Mouse (Mus musculus) neural tube, embryonic 13.5 days (tissue): ENCODE data around the gene Rbm39. TPM values are rescaled to one million over a fixed set of nuclear protein-coding genes. Genes with fewer than 3 reads are reported as not detected.

Experiments used
- ATAC-seq: fragments of 200-750 bp; cut with Nextera tagmentation; 2 replicates; pipeline ENCODE4 v1.8.0; 2017; ENCODE audit warnings: low read depth, mild to moderate bottlenecking, moderate TSS enrichment, moderate library complexity
- H3K27ac ChIP-seq: fragments of 300-500 bp; sonication (generic); replicated peaks from 2 replicates; pipeline ENCODE4 v1.5.1; 2015; ENCODE audit warnings: moderate library complexity, mild to moderate bottlenecking, inconsistent platforms
- H3K27me3 ChIP-seq: fragments of 300-500 bp; sonication (generic); 2 replicates; pipeline ENCODE4 v1.6.1; 2015; ENCODE audit warnings: mild to moderate bottlenecking, inconsistent platforms
- H3K36me3 ChIP-seq: fragments of 300-500 bp; sonication (generic); 2 replicates; pipeline ENCODE4 v1.6.1; 2015; ENCODE audit warnings: mild to moderate bottlenecking, inconsistent platforms
- H3K4me1 ChIP-seq: fragments of 300-500 bp; sonication (generic); replicated peaks from 2 replicates; pipeline ENCODE4 v1.6.1; 2015; ENCODE audit warnings: inconsistent platforms
- H3K4me2 ChIP-seq: fragments of 300-500 bp; sonication (generic); 2 replicates; pipeline ENCODE4 v1.6.1; 2015; ENCODE audit warnings: inconsistent platforms, mild to moderate bottlenecking, moderate library complexity
- H3K4me3 ChIP-seq: fragments of 300-500 bp; sonication (generic); 2 replicates; pipeline ENCODE4 v1.5.1; 2015; ENCODE audit warnings: mild to moderate bottlenecking, inconsistent platforms
- H3K9ac ChIP-seq: fragments of 300-500 bp; sonication (generic); 2 replicates; pipeline ENCODE4 v1.6.1; 2015; ENCODE audit warnings: moderate library complexity, mild to moderate bottlenecking, inconsistent platforms
- H3K9me3 ChIP-seq: fragments of 300-500 bp; sonication (generic); 2 replicates; pipeline ENCODE4 v1.6.1; 2016; ENCODE audit warnings: inconsistent platforms
- WGBS: fragments of 180-500 bp; shearing (Covaris S2); methylation state at CpG from one replicate; pipeline ENCODE4 v1.1.7; 2015; 5-methylcytosine and 5-hydroxymethylcytosine counted together
- polyA plus RNA-seq: library from polyadenylated mRNA; unstranded; fragments of >200 nt; fragmentation: Nextera tagmentation; extraction: Ambion mirVana; gene quantifications from 2 replicates; pipeline ENCODE4 v1.2.1, GENCODE M21; 2015

The Rbm39 gene
- polyA plus RNA-seq, 1 experiment from 2014 or later, result 509 TPM

DNA sequence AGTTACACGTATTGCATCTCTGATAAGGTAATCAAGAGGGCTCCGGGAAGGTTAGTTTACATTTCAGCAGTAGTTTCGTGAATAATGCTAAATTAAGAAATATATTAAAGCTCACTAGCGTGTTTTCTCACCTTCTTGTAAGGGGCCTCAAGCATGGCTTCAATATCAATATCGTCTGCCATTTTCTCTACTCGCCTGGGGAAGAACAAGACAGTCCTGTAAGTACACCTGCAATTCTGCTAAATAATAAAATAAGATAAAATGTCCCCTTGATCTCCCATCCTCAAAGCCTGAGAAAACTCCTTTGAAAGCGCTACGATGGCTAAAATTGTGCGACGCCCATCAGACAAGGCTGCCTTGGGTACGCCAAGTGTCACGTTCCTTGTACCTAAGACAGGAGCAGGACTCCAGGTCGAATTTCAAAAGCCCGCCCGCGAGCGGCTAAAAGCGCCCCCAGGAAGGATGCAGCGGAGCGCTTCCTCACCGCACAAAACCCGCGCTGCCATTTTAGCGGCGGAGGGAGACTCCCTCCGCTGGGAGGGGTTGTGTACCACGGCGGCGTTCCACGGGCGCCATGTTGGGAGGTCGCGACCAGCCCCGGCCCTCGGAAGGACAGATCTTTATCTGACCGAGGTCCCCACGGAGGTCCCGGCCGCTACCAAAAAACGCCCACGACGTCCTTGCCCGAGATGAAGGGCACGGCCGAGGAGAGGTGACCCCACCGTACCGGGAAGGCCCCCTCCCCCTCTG lies 817 bp downstream of the Rbm39 start:
- H3K9ac ChIP-seq, result peak overlapping the region; percentile 100
- peak; percentile 47 for ATAC-seq
- peaks cover 29% of the 10 kb centered on the region for H3K36me3 ChIP-seq
- H3K9me3 ChIP-seq, result no peaks in the 10 kb centered on the region
- H3K4me1 ChIP-seq, result peaks cover 45% of the 10 kb centered on the region
- H3K4me2 ChIP-seq, result peak overlapping the region; percentile 95
- H3K27me3 ChIP-seq, result no peaks in the 10 kb centered on the region
- peak overlapping the region; percentile 99 for H3K27ac ChIP-seq
- peak overlapping the region; percentile 99 for H3K4me3 ChIP-seq
- 1% methylated on average over 47 of the region's 47 CpGs for WGBS

DNA sequence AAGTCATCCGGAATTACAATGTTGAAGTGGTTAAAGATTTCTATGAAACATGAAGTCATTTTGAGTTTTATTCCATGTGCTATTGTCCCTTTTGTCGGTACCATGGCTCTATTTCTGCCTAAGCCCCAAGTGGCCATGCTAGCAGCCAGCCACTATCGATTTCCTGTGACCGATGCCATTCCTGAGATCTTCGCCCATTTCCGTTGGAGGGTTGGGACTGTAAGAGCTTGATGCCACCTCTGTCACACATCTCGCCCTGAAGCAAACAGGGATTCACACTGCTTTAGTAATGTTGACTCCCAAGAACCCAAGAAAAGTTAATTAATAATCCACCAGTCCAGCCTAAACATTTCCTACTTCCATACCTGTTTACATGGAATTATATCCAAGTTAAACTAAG lies 2.4 kb downstream of the Rbm39 start:
- Histone ChIP-seq H3K4me1 (peaks cover 49% of the 10 kb centered on the region), H3K9me3 (no peaks in the 10 kb centered on the region), H3K9ac (no peak overlapping the region), H3K27ac (no peak overlapping the region), H3K27me3 (no peaks in the 10 kb centered on the region), H3K36me3 (peaks cover 41% of the 10 kb centered on the region), H3K4me2 (peak overlapping the region; percentile 95), H3K4me3 (peak overlapping the region; percentile 99)
- ATAC-seq, result no peak
- 78% methylated on average over 7 of the region's 7 CpGs for WGBS

- no peak overlapping the region for H3K4me3 ChIP-seq
- H3K36me3 ChIP-seq, result peaks cover 47% of the 10 kb centered on the region
- 91% methylated on average over 6 of the region's 6 CpGs for WGBS
- no peak overlapping the region for H3K9ac ChIP-seq
- peaks cover 49% of the 10 kb centered on the region for H3K4me1 ChIP-seq
- H3K4me2 ChIP-seq, result peak overlapping the region; percentile 22; the same call in 1 of the 2 replicates
- no peaks in the 10 kb centered on the region for H3K27me3 ChIP-seq
- H3K27ac ChIP-seq, result no peak overlapping the region
- ATAC-seq, result no peak
- H3K9me3 ChIP-seq, result no peaks in the 10 kb centered on the region
Observed at GRCm38 (mm10) chr2:156177079-156177478, 3.0 kb downstream of the Rbm39 start.

DNA sequence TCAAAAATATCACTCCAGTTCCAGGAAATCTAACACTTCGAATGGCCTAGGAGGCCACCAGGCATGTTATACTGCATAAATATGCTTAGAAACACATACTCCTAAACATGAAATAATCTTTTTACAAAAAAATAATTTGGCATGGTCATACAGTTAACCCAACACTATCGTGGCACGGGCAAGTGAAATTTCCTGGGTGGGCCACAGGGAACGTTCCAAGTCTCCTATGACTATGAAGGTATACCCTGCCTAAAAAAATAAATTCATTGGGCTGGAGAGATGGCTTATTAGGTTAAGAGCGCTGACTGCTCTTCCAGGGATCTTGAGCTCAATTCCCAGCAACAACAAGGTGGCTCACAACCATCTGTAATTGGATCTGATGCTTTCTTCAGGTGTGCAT lies 13.5 kb downstream of the Rbm39 start:
- Histone ChIP-seq H3K4me3 (no peak overlapping the region), H3K9ac (no peak overlapping the region), H3K4me2 (no peak overlapping the region), H3K4me1 (no peaks in the 10 kb centered on the region), H3K36me3 (peaks cover 88% of the 10 kb centered on the region), H3K27ac (no peak overlapping the region), H3K9me3 (no peaks in the 10 kb centered on the region), H3K27me3 (no peaks in the 10 kb centered on the region)
- no peak for ATAC-seq
- WGBS, result 95% methylated on average over 5 of the region's 5 CpGs

DNA sequence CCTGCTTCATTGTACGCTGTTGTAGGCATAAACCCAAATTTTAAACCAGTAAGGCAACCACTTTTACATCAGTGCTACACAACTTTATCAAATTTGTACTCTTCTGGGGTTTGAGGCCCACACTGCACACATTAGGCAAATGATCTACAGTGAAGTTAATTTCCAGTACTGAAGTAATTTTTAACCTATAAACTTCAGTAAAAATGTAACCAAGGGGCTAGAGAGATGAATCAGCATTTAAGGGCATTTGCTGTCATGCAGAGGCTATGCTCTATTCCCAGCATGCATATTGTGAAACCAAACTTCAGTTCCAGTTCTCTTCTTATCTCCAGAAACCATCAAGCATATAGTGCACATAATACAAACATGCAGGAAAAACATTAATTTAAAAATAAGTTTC lies 14.6 kb downstream of the Rbm39 start:
- Histone ChIP-seq H3K9ac (no peak overlapping the region), H3K4me3 (no peak overlapping the region), H3K27ac (no peak overlapping the region), H3K4me2 (no peak overlapping the region), H3K27me3 (no peaks in the 10 kb centered on the region), H3K36me3 (peaks cover 84% of the 10 kb centered on the region), H3K9me3 (no peaks in the 10 kb centered on the region), H3K4me1 (no peaks in the 10 kb centered on the region)
- no peak for ATAC-seq
- 100% methylated on average over 1 of the region's 1 CpGs for WGBS

DNA sequence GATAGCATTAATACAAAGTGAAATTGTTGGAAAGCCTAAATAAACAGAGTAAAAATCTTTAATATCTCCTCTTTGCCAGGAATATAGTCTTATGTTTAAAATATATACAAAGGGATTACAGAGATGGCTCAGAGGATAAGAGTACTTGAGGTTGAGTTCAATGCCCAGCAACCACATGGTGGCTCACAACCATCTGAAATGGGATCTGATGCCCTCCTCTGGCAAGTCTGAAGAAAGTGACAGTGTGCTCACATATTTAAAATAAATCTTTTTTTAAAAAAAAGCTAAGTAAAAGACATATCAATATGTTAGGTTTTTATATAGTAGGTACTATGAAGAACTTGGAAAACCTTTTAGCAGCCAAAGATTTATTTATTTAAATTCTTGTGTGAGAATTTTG lies 28.5 kb downstream of the Rbm39 start:
- H3K27ac ChIP-seq, result no peak overlapping the region
- no peaks in the 10 kb centered on the region for H3K27me3 ChIP-seq
- H3K4me2 ChIP-seq, result no peak overlapping the region
- H3K4me1 ChIP-seq, result 0 out of 2 replicates have a peak, but pooled peaks cover 4% of the 10 kb centered on the region
- H3K36me3 ChIP-seq, result peaks cover 70% of the 10 kb centered on the region
- no peak overlapping the region for H3K4me3 ChIP-seq
- H3K9me3 ChIP-seq, result no peaks in the 10 kb centered on the region
- H3K9ac ChIP-seq, result no peak overlapping the region
- ATAC-seq, result no peak

DNA sequence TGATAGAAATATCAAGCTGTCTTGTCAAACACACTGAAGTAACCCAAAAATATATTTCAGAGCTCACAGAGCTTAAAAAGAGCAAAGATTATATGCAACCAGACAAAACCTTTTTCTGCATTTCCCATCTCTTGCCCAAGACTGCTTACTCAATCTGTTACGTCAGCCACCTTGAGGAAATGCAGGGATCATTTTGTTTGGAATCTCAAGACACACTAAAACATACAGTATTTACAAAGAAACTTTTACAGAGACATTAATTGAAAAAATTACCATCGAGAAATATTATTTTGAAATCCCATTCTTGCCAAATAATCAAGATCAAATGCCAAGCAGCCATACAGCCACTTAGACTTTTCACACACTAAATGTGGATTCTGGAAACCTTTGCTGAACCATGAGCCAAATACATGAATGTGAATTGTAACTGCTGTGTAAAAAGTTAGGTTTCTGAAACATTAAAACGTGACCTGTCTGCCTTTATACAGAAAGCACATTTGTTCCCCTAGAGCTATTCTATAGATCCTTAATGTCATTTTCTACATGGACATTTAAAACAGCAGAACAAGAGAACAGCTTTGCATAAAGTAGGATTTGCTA lies 32.6 kb downstream of the Rbm39 start:
- Histone ChIP-seq H3K4me3 (no peak overlapping the region), H3K9me3 (no peaks in the 10 kb centered on the region), H3K36me3 (peaks cover 50% of the 10 kb centered on the region), H3K27me3 (no peaks in the 10 kb centered on the region), H3K9ac (no peak overlapping the region), H3K27ac (no peak overlapping the region), H3K4me1 (peaks cover 27% of the 10 kb centered on the region), H3K4me2 (no peak overlapping the region)
- 91% methylated on average over 3 of the region's 3 CpGs for WGBS
- ATAC-seq, result no peak

DNA sequence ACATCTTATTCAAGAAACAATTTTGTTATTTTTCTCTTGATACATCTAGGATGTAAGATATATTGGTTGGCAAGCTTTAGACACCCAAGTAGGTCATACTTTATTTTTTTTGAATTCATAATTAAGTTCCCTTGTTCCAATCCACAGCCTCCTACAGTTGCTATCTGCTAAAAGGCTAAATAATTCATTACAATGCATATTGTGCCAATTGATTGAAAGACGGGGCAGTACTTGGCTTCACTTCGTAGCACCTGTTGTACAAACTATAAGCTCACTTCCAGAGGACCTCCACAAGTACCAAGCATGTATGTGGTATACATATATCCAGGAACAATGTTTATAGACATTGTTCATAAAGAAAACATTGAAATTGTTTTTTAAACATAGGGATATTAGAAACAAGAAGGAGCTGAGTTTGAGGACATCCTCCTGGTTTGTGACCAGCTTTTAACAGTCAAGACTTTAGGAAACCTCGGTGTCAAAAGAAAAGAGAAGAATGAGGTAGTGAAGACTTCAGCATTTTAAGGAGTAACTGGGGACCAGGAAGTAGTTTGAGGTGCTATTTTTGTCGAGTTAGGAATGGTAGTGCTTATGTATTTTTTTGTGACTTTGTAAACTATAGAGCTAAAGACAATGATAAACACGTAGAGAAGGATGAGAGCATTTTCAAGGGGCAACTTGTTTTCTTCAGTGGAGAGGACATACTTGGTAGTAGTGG lies 33.6 kb downstream of the Rbm39 start:
- Histone ChIP-seq H3K27ac (no peak overlapping the region), H3K4me3 (no peak overlapping the region), H3K9ac (no peak overlapping the region), H3K4me2 (no peak overlapping the region), H3K36me3 (peaks cover 47% of the 10 kb centered on the region), H3K4me1 (peaks cover 27% of the 10 kb centered on the region), H3K27me3 (no peaks in the 10 kb centered on the region), H3K9me3 (no peaks in the 10 kb centered on the region)
- no peak for ATAC-seq
- WGBS, result 67% methylated on average over 5 of the region's 5 CpGs

DNA sequence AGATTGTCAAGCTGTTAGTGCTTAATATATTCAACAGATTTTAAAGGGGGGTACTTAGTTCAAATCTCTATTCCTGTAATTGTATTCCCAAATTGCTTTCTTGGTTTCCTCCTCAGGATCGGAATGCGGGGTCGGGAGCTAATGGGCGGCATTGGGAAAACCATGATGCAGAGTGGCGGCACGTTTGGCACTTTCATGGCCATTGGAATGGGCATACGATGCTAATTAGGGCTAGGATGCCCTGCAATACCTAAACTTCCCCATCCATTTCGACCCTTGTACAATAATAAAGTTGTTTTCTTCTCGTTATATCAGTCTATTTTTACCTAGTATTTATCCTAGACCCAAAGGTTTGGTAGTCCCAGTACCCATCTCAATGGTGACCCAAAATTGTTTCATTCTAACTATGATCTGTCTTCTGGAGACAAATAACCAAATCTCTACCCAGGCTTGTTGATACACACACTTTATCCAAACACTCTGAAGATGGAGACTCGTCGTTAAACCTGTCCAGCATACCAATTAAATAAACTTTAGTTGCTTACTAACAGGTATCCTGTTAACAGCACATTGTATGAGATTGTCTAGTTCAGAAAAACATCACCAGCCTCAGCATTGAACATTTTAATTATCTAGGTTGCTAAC lies 34.4 kb downstream of the Rbm39 start:
- Histone ChIP-seq H3K4me1 (peaks cover 27% of the 10 kb centered on the region), H3K9ac (0 out of 2 replicates have a peak overlapping the region, but pooled peaks have one; percentile 89), H3K4me3 (peak overlapping the region; percentile 89; the same call in 1 of the 2 replicates), H3K4me2 (peak overlapping the region; percentile 68), H3K27me3 (no peaks in the 10 kb centered on the region), H3K9me3 (no peaks in the 10 kb centered on the region), H3K27ac (no peak overlapping the region), H3K36me3 (peaks cover 41% of the 10 kb centered on the region)
- no peak for ATAC-seq
- 61% methylated on average over 11 of the region's 11 CpGs for WGBS

DNA sequence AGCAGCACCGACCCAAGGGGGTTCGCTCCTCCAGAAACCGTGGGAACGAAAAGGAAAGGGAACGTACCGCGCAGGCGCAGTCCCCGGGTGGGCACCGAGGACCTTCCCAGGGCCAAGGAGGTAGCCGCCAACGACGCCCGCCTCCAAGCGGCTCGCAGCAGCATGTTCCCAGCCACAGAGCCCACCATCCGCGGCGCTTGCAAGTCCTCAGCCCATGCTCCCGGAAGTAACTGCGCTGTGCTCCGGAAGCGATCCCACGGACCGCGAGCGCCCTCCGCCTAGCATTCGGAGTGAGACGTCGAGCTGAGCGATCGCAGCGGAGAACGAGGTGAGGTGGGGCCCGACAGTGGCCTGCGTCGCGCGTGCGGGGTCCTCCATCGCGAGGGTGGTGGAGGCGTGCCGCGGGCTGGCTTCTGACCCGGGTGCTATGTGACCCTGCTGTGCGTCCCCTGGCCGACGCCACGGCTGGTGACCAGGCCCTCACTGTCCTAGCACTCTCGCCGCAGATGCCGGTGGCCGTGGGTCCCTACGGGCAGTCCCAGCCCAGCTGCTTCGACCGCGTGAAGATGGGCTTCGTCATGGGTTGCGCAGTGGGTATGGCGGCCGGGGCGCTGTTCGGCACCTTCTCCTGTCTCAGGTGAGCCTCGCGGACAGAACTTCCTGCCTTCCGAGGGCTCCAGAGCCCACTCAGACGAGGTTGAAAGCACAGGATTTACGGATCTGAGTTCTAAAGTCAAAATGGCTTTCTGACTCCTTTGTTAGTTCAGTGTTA lies 35.9 kb downstream of the Rbm39 start, which contains the start of the genes Romo1 and Nfs1:
Gene Romo1, plus strand, starts transcription at position 87 of the 772 bp plus-strand sequence.
Gene Nfs1, minus strand, starts transcription at position 234 of the 772 bp plus-strand sequence.
- Histone ChIP-seq H3K9me3 (no peaks in the 10 kb centered on the region), H3K27ac (peak within 1 kb of the TSS; percentile 96), H3K4me3 (peak within 1 kb of the TSS; percentile 89), H3K9ac (peak within 1 kb of the TSS; percentile 89), H3K27me3 (no peaks in the 10 kb centered on the region), H3K4me2 (peak within 1 kb of the TSS; percentile 68), H3K4me1 (peaks cover 27% of the 10 kb centered on the region), H3K36me3 (peaks cover 28% of the 10 kb centered on the region)
- under 1% methylated on average over 70 of the region's 70 CpGs for WGBS
- peak; percentile 98 for ATAC-seq

DNA sequence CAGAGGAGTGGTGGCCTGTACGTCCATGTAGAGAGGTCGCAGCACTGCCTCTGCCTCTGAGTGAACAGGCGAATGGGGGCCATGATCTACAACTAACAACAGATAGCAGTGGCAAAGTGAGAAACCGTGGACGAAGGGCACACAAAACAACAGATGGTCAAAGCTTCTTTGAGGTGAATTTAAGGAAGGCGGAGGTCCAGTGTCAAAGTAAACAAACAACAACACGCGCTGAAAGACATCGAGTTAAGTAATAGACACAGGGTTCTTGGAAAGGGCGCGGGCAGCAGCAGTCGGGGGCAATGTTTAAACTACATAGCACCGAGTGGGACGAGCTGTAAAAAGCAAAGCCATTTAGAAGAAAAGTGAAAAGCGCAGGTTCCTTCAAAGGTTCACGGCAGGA lies 36.7 kb downstream of the Rbm39 start:
- no peaks in the 10 kb centered on the region for H3K9me3 ChIP-seq
- peak overlapping the region; percentile 68 for H3K4me2 ChIP-seq
- H3K27me3 ChIP-seq, result no peaks in the 10 kb centered on the region
- H3K4me1 ChIP-seq, result peaks cover 27% of the 10 kb centered on the region
- 1% methylated on average over 16 of the region's 16 CpGs for WGBS
- ATAC-seq, result no peak
- peak overlapping the region; percentile 89 for H3K4me3 ChIP-seq
- peaks cover 21% of the 10 kb centered on the region for H3K36me3 ChIP-seq
- peak overlapping the region; percentile 89 for H3K9ac ChIP-seq
- H3K27ac ChIP-seq, result peak overlapping the region; percentile 96
